Mouse (Mus musculus) lung, adult 2 months (tissue): ENCODE measurements around the gene Rplp2.
"Not testable (repeated sequence)": the region's sequence is repeated elsewhere in the genome, so short reads cannot be mapped to it uniquely, and the experiment has no call there.

Experiments
- CTCF ChIP-seq: fragments of 200-500 bp; IDR thresholded peaks from 2 replicates; pipeline ENCODE4 v1.5.1; 2011; ENCODE audit warnings: mild to moderate bottlenecking, low read length, control low read depth; ENCODE audit not compliant: insufficient read depth
- POLR2A ChIP-seq: fragments of 200-500 bp; IDR thresholded peaks from 2 replicates; pipeline ENCODE4 v1.6.1; 2011; ENCODE audit warnings: low read depth, mild to moderate bottlenecking, control low read depth, low read length, borderline replicate concordance; ENCODE audit errors: extremely low read depth

GRCm38 (mm10) chr7:141407670-141408069 is 39.5 kb upstream of the Rplp2 start:
- TF ChIP-seq CTCF, POLR2A: not testable (repeated sequence)
